Mouse (Mus musculus) hindbrain, embryonic 14.5 days (tissue): ENCODE data around the gene Gm10203. TPM values are rescaled to one million over a fixed set of nuclear protein-coding genes. Genes with fewer than 3 reads are reported as not detected.
"Not testable (repeated sequence)": the region's sequence is repeated elsewhere in the genome, so short reads cannot be mapped to it uniquely, and the experiment has no call there.

Source experiments
- ATAC-seq: fragments of 200-750 bp; cut with Nextera tagmentation; 2 replicates; pipeline ENCODE4 v1.8.0; 2017; ENCODE audit warnings: moderate number of reproducible peaks, mild to moderate bottlenecking, moderate TSS enrichment, moderate library complexity; ENCODE audit not compliant: low FRiP score
- DNase-seq: peaks from one replicate; pipeline ENCODE4 v3.0.0-alpha.2; 2015; ENCODE audit warnings: low spot score
- H3K27ac ChIP-seq: fragments of 300-500 bp; sonication (generic); 2 replicates; pipeline ENCODE4 v1.5.1; 2014; ENCODE audit warnings: mild to moderate bottlenecking, moderate library complexity
- H3K27me3 ChIP-seq: fragments of 300-500 bp; sonication (generic); 2 replicates; pipeline ENCODE4 v1.6.1; 2014; ENCODE audit warnings: mild to moderate bottlenecking, low read length, mixed read lengths; ENCODE audit not compliant: control insufficient read depth, insufficient read depth
- H3K36me3 ChIP-seq: fragments of 300-500 bp; sonication (generic); replicated peaks from 2 replicates; pipeline ENCODE4 v1.6.1; 2014; ENCODE audit not compliant: control insufficient read depth, insufficient read depth
- H3K4me1 ChIP-seq: fragments of 300-500 bp; sonication (generic); replicated peaks from 2 replicates; pipeline ENCODE4 v1.6.1; 2014; ENCODE audit warnings: antibody characterized with exemption, low read length, mixed read lengths; ENCODE audit not compliant: control insufficient read depth, insufficient read depth
- H3K4me2 ChIP-seq: fragments of 300-500 bp; sonication (generic); replicated peaks from 2 replicates; pipeline ENCODE4 v1.6.1; 2014; ENCODE audit warnings: mild to moderate bottlenecking, moderate library complexity
- H3K4me3 ChIP-seq: fragments of 300-500 bp; sonication (generic); replicated peaks from 2 replicates; pipeline ENCODE4 v1.5.1; 2014; ENCODE audit warnings: mild to moderate bottlenecking, low read length
- H3K9ac ChIP-seq: fragments of 300-500 bp; sonication (generic); 2 replicates; pipeline ENCODE4 v1.6.1; 2014
- H3K9me3 ChIP-seq: fragments of 300-500 bp; sonication (generic); 2 replicates; pipeline ENCODE4 v1.6.1; 2016; ENCODE audit warnings: low read length; ENCODE audit not compliant: control insufficient read depth
- WGBS: fragments of 180-500 bp; shearing (Covaris S2); extraction: QIAGEN DNeasy Blood & Tissue Kit; methylation state at CpG from one replicate; pipeline ENCODE4 v1.1.7; 2014; 5-methylcytosine and 5-hydroxymethylcytosine counted together
- polyA plus RNA-seq: library from polyadenylated mRNA; unstranded; fragments of >200 nt; fragmentation: Nextera tagmentation; extraction: Ambion mirVana; gene quantifications from 2 replicates; pipeline ENCODE4 v1.2.1, GENCODE M21; 2014

Gene Gm10203
- polyA plus RNA-seq, result not detected in 2 replicates

DNA sequence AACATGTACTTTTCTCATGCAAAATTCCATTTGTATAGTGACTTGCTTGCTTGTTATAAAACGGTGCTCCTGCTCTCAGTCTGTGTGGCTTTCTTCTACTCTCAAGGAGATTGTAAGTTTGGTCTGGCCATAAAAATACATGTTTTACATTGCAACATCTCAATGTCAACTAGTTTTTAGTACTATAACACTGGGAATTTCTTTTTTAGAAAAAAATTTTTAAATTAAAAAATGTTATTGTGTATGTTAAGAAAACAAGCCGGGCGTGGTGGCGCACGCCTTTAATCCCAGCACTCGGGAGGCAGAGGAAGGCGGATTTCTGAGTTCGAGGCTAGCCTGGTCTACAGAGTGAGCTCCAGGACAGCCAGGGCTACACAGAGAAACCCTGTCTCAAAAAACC is at the start of gene Gm10203:
Gene Gm10203, plus strand, starts transcription at position 301 of the 400 bp plus-strand sequence.
- ATAC-seq, DNase-seq, H3K4me1 ChIP-seq, H3K27me3 ChIP-seq, H3K9me3 ChIP-seq, H3K4me2 ChIP-seq, H3K36me3 ChIP-seq, H3K27ac ChIP-seq, H3K4me3 ChIP-seq, H3K9ac ChIP-seq: not testable (repeated sequence)
- 84% methylated on average over 8 of the region's 8 CpGs for WGBS

DNA sequence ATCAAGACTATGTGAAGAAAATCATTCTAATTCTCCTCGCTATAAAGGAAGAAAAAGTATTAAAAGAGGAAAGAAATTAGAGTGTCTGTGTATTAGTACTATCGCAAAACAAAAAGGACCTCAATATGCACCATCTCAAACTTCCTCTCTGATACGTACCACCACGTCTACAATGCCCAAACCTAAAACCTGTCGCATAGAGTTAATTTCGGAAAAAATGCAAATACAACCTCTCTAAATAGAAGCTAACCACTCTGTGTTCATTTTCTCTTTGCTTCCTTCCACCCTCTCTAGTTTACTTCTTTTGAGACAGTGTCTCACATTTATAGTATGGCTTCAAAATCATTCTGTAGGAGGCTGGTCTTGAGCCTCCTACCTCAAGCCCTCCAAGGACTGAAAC is 37.6 kb upstream of the Gm10203 start:
- ATAC-seq (no peak), DNase-seq (no peak)
- Histone ChIP-seq H3K4me3 (no peak overlapping the region), H3K27me3 (no peaks in the 10 kb centered on the region), H3K36me3 (no peaks in the 10 kb centered on the region), H3K4me1 (no peaks in the 10 kb centered on the region), H3K4me2 (no peak overlapping the region), H3K9ac (no peak overlapping the region), H3K9me3 (no peaks in the 10 kb centered on the region), H3K27ac (no peak overlapping the region)
- 95% methylated on average over 6 of the region's 6 CpGs for WGBS

DNA sequence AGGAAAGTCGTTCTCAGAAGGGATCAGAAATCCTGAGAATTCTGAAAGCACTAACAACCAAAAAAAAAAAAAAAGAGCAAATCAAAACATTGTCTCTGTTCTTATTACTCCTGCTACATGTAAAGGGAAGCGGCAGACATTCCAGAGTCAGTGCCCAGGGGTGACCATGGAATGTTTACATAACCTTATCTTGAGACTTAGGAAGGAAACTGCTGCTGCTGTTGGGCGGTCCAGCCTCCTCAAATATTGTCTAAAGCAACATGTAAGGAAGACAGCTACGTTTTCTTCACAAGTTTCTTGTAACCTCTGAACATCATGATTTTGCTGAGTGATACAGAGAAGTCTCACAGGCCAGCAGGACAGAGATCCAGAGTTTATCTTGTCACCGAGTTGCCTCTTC is 36.5 kb upstream of the Gm10203 start:
- Histone ChIP-seq H3K9ac (no peak overlapping the region), H3K27me3 (no peaks in the 10 kb centered on the region), H3K4me1 (no peaks in the 10 kb centered on the region), H3K9me3 (no peaks in the 10 kb centered on the region), H3K36me3 (no peaks in the 10 kb centered on the region), H3K4me2 (no peak overlapping the region), H3K27ac (no peak overlapping the region), H3K4me3 (no peak overlapping the region)
- DNase-seq, result no peak
- WGBS, result 73% methylated on average over 5 of the region's 5 CpGs
- ATAC-seq, result no peak

DNA sequence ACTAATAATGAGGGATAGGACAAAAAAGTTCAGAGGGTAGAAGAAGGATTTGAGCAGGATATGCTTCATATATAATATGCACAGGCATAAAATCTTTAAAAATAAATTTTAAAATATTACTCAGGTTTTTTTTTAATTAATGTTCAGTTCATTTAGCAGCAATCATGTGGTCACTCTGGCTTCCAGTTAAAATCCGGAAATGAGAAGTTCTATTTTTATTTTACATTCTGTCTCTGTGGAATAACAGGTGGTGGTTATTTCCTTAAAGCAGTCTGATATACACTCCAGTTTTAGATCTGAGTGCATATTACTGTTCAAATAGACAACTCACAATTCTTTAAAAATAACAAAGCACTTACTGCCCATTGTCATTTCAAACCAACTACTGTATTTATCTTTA is 35.4 kb upstream of the Gm10203 start:
- WGBS, result 81% methylated on average over 1 of the region's 1 CpGs
- no peaks in the 10 kb centered on the region for H3K36me3 ChIP-seq
- no peak overlapping the region for H3K9ac ChIP-seq
- H3K4me2 ChIP-seq, result no peak overlapping the region
- no peak for DNase-seq
- H3K4me3 ChIP-seq, result no peak overlapping the region
- ATAC-seq, result no peak
- H3K27me3 ChIP-seq, result no peaks in the 10 kb centered on the region
- peaks cover 5% of the 10 kb centered on the region for H3K4me1 ChIP-seq
- H3K9me3 ChIP-seq, result no peaks in the 10 kb centered on the region
- no peak overlapping the region for H3K27ac ChIP-seq

DNA sequence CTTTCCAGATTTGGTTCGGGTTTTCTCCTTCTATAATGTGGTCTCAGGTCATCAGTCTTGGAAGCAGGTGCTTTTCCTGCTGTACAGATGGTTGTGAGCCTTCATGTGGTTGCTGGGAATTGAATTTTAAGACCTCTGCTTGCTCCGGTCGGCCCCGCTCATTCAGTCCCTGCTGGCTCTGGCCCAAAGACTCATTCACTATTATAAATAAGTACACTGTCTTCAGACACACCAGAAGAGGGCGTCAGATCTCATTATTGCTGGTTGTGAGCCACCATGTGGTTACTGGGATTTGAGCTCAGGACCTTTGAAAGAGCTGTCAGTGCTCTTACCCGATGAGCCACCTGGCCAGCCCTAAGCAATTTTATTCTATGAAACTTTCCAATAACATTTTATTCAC is 34.6 kb upstream of the Gm10203 start:
- Histone ChIP-seq H3K27ac (no peak overlapping the region), H3K9me3 (no peaks in the 10 kb centered on the region), H3K4me3 (no peak overlapping the region), H3K4me2 (no peak overlapping the region), H3K36me3 (no peaks in the 10 kb centered on the region), H3K27me3 (no peaks in the 10 kb centered on the region), H3K9ac (no peak overlapping the region), H3K4me1 (peaks cover 8% of the 10 kb centered on the region)
- 60% methylated on average over 6 of the region's 6 CpGs for WGBS
- DNase-seq (no peak), ATAC-seq (no peak)

DNA sequence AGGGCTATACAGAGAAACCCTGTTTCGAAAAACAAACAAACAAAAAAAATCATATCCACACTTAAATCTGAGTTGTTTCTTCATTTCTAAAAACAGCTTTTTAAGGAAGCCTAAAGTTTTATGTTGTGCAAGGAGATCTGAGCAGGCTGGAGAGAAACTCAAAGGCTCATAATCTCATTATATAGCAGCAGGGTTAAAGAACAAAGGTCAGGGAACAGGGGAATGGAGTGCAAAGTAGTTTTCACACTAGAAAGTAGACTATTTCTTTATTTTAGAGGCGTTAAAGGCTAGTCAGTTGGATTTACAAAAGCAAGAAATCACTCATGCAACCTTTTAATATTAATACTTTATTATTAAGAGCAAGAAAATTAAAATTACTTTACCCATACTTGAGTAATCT is 33.7 kb upstream of the Gm10203 start:
- Histone ChIP-seq H3K9me3 (no peaks in the 10 kb centered on the region), H3K4me2 (no peak overlapping the region), H3K4me1 (peaks cover 8% of the 10 kb centered on the region), H3K27me3 (no peaks in the 10 kb centered on the region), H3K36me3 (no peaks in the 10 kb centered on the region), H3K4me3 (no peak overlapping the region), H3K27ac (no peak overlapping the region), H3K9ac (no peak overlapping the region)
- ATAC-seq (no peak), DNase-seq (no peak)
- WGBS, result 97% methylated on average over 2 of the region's 2 CpGs

DNA sequence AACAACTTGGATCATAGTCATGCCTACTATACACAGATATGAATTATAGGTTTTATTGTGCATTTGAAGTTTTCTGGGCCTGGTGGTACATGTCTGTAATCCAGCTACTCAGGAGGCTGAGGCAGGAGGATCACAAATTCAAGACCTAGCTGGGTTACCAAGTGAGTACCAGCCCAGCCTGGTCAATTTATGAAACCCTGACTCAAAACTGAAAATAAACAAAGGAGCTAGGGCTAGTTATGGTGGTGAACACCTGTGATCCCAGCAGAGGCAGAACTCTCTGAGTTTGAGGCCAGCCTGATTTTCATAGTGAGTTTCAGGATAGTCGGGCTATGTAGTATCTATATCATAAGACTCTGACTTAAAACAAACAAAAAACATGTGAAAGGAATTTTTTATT is 32.7 kb upstream of the Gm10203 start:
- 100% methylated on average over 1 of the region's 1 CpGs for WGBS
- DNase-seq (no peak), ATAC-seq (no peak)
- no peaks in the 10 kb centered on the region for H3K9me3 ChIP-seq
- no peak overlapping the region for H3K4me2 ChIP-seq
- H3K9ac ChIP-seq, result no peak overlapping the region
- H3K27me3 ChIP-seq, result no peaks in the 10 kb centered on the region
- H3K36me3 ChIP-seq, result no peaks in the 10 kb centered on the region
- no peak overlapping the region for H3K27ac ChIP-seq
- H3K4me1 ChIP-seq, result peaks cover 8% of the 10 kb centered on the region
- no peak overlapping the region for H3K4me3 ChIP-seq

DNA sequence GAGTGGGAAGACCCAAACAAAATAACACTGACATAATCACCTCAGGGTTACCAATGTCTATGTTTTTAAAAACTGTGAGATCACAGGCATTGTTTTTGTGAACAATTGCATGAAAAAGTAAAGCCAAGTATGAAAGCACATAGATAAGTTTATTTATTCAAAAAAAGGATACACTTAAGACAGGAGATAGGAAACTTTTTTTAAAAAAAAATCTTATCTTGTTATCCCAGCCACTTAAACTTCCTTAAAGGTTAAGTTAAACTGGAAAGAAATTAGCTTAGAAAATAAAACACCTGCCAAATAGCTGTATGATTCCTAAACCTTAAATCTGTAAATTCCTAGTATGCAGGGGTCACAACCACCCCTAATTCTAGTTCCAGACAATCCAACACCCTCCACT is 31.0 kb upstream of the Gm10203 start:
- H3K4me1 ChIP-seq, result peaks cover 8% of the 10 kb centered on the region
- no peak for ATAC-seq
- peak overlapping the region; percentile 95; the same call in 1 of the 2 replicates for H3K4me3 ChIP-seq
- H3K9me3 ChIP-seq, result no peaks in the 10 kb centered on the region
- no peak overlapping the region for H3K9ac ChIP-seq
- H3K27me3 ChIP-seq, result no peaks in the 10 kb centered on the region
- no peak for DNase-seq
- no peaks in the 10 kb centered on the region for H3K36me3 ChIP-seq
- peak overlapping the region; percentile 63 for H3K4me2 ChIP-seq
- no peak overlapping the region for H3K27ac ChIP-seq

DNA sequence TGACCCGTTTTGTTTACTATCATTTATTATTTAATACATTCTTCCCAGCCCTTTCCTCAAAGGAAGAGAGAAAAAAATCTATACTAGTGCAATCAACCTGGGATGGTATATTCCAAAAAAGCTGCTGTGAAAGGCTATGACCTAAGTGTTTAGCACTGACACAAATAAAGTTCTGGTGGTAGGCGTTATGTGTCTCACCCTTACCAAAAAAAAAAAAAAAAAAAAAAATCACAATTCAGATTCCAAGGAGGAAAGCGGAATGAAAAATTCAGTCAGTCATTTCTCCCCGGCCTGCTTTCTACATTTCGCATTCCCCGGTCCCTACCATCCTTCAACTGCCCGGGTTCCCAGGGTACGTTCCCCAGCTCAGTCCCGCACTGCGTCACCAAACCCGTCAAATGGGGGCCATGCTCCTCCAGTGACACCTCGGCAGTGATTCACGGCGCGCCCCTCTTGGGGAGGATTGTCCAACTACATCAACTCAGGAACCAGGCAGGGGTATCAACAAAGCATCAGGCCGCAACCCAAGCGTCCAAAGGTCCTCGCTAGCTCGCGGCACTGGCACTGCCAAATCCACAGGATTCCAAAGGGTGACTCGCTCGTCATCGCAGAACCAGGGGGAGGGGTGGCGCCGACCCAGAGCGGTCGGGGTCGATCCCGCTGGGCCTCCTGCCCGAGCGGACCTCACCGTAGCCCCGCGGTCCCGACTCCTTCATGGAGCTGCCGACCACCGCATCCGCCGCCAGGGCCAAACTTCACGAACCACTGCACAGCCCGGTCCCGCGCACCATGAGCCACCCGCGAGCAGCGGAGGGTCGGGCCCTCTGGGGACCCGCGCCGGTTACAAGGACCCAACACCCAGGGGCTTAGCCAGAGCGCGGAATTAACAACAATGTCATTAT is 29.5 kb upstream of the Gm10203 start:
- Histone ChIP-seq H3K4me1 (peaks cover 8% of the 10 kb centered on the region), H3K4me3 (peak overlapping the region; percentile 95), H3K9me3 (no peaks in the 10 kb centered on the region), H3K9ac (peak overlapping the region; percentile 98), H3K27me3 (no peaks in the 10 kb centered on the region), H3K4me2 (peak overlapping the region; percentile 63), H3K27ac (peak overlapping the region; percentile 98), H3K36me3 (no peaks in the 10 kb centered on the region)
- WGBS, result under 1% methylated on average over 52 of the region's 52 CpGs
- DNase-seq (peak; percentile 59), ATAC-seq (peak; percentile 45)
